ENCODE assay signal across 34 mouse cellular contexts in genomic region chr11:121520761-121521160, GRCm38 (mm10). TPM values are rescaled to one million over a fixed set of nuclear protein-coding genes. Genes with fewer than 3 reads are reported as not detected.
DNase-seq lines count a peak whose midpoint lies in the region; ATAC-seq and TF ChIP-seq lines count a peak whose summit lies in the region.
"Had no signal": no experiment of that assay in that cellular context is flagged by ENCODE, and none has a peak within 500 bp of the region (broad histone marks: within the 10 kb centered on the region; RNA-seq: fewer than 3 reads in every experiment).

No protein-coding gene starts in this region.

- no peak for TF ChIP-seq CTCF in stomach, postnatal 0 days (IDR thresholded peaks at IDR 0.05; ENCODE audit: low read depth)
- no peak for TF ChIP-seq CTCF in MEL (IDR thresholded peaks at IDR 0.05 in 2 of 3, conservative IDR thresholded peaks at IDR 0.05 in 1 of 3; ENCODE audit: control insufficient read depth in 1 of 3, insufficient read depth in 1 of 3, low read depth in 2 of 3, low read length in 3 of 3, poor library complexity in 1 of 3, severe bottlenecking in 1 of 3)
- no peak for TF ChIP-seq CTCF in hindbrain, postnatal 0 days (IDR thresholded peaks at IDR 0.05; ENCODE audit: low read depth)

- no peaks in the 10 kb centered on the region for H3K9me3 ChIP-seq in stomach, embryonic 15.5 days
- no peaks in the 10 kb centered on the region for H3K9me3 ChIP-seq in stomach, postnatal 0 days (ENCODE audit: control insufficient read depth, low read length)
- H3K9me3 ChIP-seq in MEL (replicated peaks; ENCODE audit: insufficient read depth, low read length): no peaks in the 10 kb centered on the region
- H3K9me3 ChIP-seq in kidney, embryonic 16.5 days (ENCODE audit: low read length): no peaks in the 10 kb centered on the region
- H3K9me3 ChIP-seq in hindbrain, postnatal 0 days (ENCODE audit: low read length): no peaks in the 10 kb centered on the region
- H3K9me3 ChIP-seq: embryonic facial prominence, embryonic 12.5 days; forebrain, embryonic 10.5 days; forebrain, embryonic 15.5 days; heart, embryonic 13.5 days; hindbrain, embryonic 15.5 days; neural tube, embryonic 12.5 days had no signal

- TF ChIP-seq EP300 in stomach, postnatal 0 days (optimal IDR thresholded peaks at IDR 0.05): no peak
- no peak for TF ChIP-seq EP300 in MEL (IDR thresholded peaks at IDR 0.05; ENCODE audit: low read depth in 1 of 2, low read length in 2 of 2)

- H3K79me2 ChIP-seq in MEL (ENCODE audit: control insufficient read depth, insufficient read depth, low read length, poor library complexity): no peaks in the 10 kb centered on the region

- DNase-seq in stomach, postnatal 0 days (ENCODE audit: low spot score): no peak
- DNase-seq in MEL (ENCODE audit: low read depth, low spot score): peak; percentile 35
- DNase-seq in hindbrain, postnatal 0 days (ENCODE audit: low spot score): no peak
- no peak for DNase-seq in kidney, postnatal 4 days
- DNase-seq: adrenal gland, postnatal 36 days; cerebellum, adult 2 months; cerebellum, postnatal 14 days; gastrocnemius, adult 2 months; gastrocnemius, postnatal 36 days; heart, adult 2 months; heart, postnatal 10 days; kidney, adult 18-20 months; lung, adult 18-20 months; lung, postnatal 10 days; midbrain, embryonic 14.5 days; right cerebral cortex, adult 18-20 months; spleen, adult 18-20 months; thymus, postnatal 4 days had no signal

- 0 out of 2 replicates have a peak, but pooled peaks cover 24% of the 10 kb centered on the region for H3K4me1 ChIP-seq in stomach, embryonic 15.5 days
- 0 out of 2 replicates have a peak, but pooled peaks cover 5% of the 10 kb centered on the region for H3K4me1 ChIP-seq in stomach, postnatal 0 days (replicated peaks; ENCODE audit: control insufficient read depth, insufficient read depth)
- H3K4me1 ChIP-seq in MEL (ENCODE audit: control insufficient read depth in 1 of 2, insufficient read depth in 2 of 2, low read length in 2 of 2): peaks cover 8 to 16% of the 10 kb centered on the region in 2 experiments
- H3K4me1 ChIP-seq in kidney, embryonic 16.5 days (ENCODE audit: insufficient read depth, low read length): peaks cover 5% of the 10 kb centered on the region; the same call in 1 of the 2 replicates
- H3K4me1 ChIP-seq in hindbrain, postnatal 0 days (ENCODE audit: insufficient read depth, low read length): no peaks in the 10 kb centered on the region
- H3K4me1 ChIP-seq: forebrain, embryonic 15.5 days; neural tube, embryonic 12.5 days had no signal

- no peak overlapping the region for H3K4me2 ChIP-seq in stomach, embryonic 15.5 days
- no peak overlapping the region for H3K4me2 ChIP-seq in stomach, postnatal 0 days (replicated peaks; ENCODE audit: low read depth)
- H3K4me2 ChIP-seq in kidney, embryonic 16.5 days (replicated peaks; ENCODE audit: low read depth, low read length): no peak overlapping the region
- H3K4me2 ChIP-seq in hindbrain, postnatal 0 days (ENCODE audit: low read depth, low read length): no peak overlapping the region
- H3K4me2 ChIP-seq: embryonic facial prominence, embryonic 12.5 days; forebrain, embryonic 15.5 days; heart, embryonic 13.5 days; hindbrain, embryonic 15.5 days; neural tube, embryonic 12.5 days had no signal

- H3K4me3 ChIP-seq in stomach, embryonic 15.5 days (replicated peaks): no peak overlapping the region
- no peak overlapping the region for H3K4me3 ChIP-seq in stomach, postnatal 0 days (ENCODE audit: low read depth, low read length)
- no peak overlapping the region for H3K4me3 ChIP-seq in MEL (ENCODE audit: control insufficient read depth in 1 of 2, insufficient read depth in 1 of 2, low read depth in 2 of 2, low read length in 2 of 2)
- H3K4me3 ChIP-seq in kidney, embryonic 16.5 days (ENCODE audit: low read length): no peak overlapping the region
- H3K4me3 ChIP-seq in hindbrain, postnatal 0 days (ENCODE audit: low read length): no peak overlapping the region
- H3K4me3 ChIP-seq: embryonic facial prominence, embryonic 12.5 days; forebrain, embryonic 10.5 days; forebrain, embryonic 15.5 days; gastrocnemius, adult 2 months; heart, adult 2 months; heart, embryonic 13.5 days; hindbrain, embryonic 15.5 days; neural tube, embryonic 12.5 days had no signal

- ATAC-seq in stomach, embryonic 15.5 days (ENCODE audit: insufficient read depth, low FRiP score, low read depth): no peak
- no peak for ATAC-seq in stomach, postnatal 0 days (ENCODE audit: low FRiP score, low TSS enrichment)
- peak; percentile 41 for ATAC-seq in megakaryocyte, adult 5-6 weeks (ENCODE audit: poor library complexity, severe bottlenecking)
- no peak for ATAC-seq in kidney, embryonic 16.5 days (ENCODE audit: low FRiP score, low TSS enrichment)
- ATAC-seq in hindbrain, postnatal 0 days: no peak
- ATAC-seq: activated CD4-positive, CD25-positive, alpha-beta regulatory T cell, adult 4 months; forebrain, embryonic 15.5 days had no signal

- H3K27me3 ChIP-seq in stomach, embryonic 15.5 days (replicated peaks): no peaks in the 10 kb centered on the region
- no peaks in the 10 kb centered on the region for H3K27me3 ChIP-seq in stomach, postnatal 0 days (ENCODE audit: control insufficient read depth, insufficient read depth, low read length)
- no peaks in the 10 kb centered on the region for H3K27me3 ChIP-seq in MEL (ENCODE audit: control insufficient read depth in 1 of 2, insufficient read depth in 2 of 2, low read length in 2 of 2)
- H3K27me3 ChIP-seq in kidney, embryonic 16.5 days (ENCODE audit: insufficient read depth, low read length): no peaks in the 10 kb centered on the region
- no peaks in the 10 kb centered on the region for H3K27me3 ChIP-seq in hindbrain, postnatal 0 days (ENCODE audit: insufficient read depth, low read length)
- H3K27me3 ChIP-seq: CH12.LX; embryonic facial prominence, embryonic 12.5 days; forebrain, embryonic 15.5 days; heart, embryonic 13.5 days; hindbrain, embryonic 15.5 days; neural tube, embryonic 12.5 days had no signal

- TF ChIP-seq POLR2A in MEL (IDR thresholded peaks at IDR 0.05; ENCODE audit: control insufficient read depth in 1 of 2, insufficient read depth in 1 of 2, low read depth in 1 of 2, low read length in 2 of 2, poor library complexity in 1 of 2): no peak

- no peaks in the 10 kb centered on the region for H3K36me3 ChIP-seq in stomach, embryonic 15.5 days
- no peaks in the 10 kb centered on the region for H3K36me3 ChIP-seq in stomach, postnatal 0 days (ENCODE audit: control insufficient read depth, insufficient read depth, low read length)
- H3K36me3 ChIP-seq in MEL (ENCODE audit: control insufficient read depth in 1 of 2, insufficient read depth in 2 of 2, low read length in 2 of 2): peaks cover 0 to 2% of the 10 kb centered on the region in 2 experiments; a peak in 3 of 4 replicates
- no peaks in the 10 kb centered on the region for H3K36me3 ChIP-seq in kidney, embryonic 16.5 days (ENCODE audit: insufficient read depth, low read length)
- H3K36me3 ChIP-seq in hindbrain, postnatal 0 days (ENCODE audit: insufficient read depth, low read length): no peaks in the 10 kb centered on the region
- H3K36me3 ChIP-seq: embryonic facial prominence, embryonic 12.5 days; forebrain, embryonic 10.5 days; forebrain, embryonic 15.5 days; heart, embryonic 13.5 days; hindbrain, embryonic 15.5 days; neural tube, embryonic 12.5 days had no signal

- H3K9ac ChIP-seq in stomach, embryonic 15.5 days: no peak overlapping the region
- no peak overlapping the region for H3K9ac ChIP-seq in stomach, postnatal 0 days (ENCODE audit: low read length)
- H3K9ac ChIP-seq in MEL (ENCODE audit: control insufficient read depth, low read depth, low read length, poor library complexity, severe bottlenecking): no peak overlapping the region
- H3K9ac ChIP-seq in kidney, embryonic 16.5 days (replicated peaks; ENCODE audit: low read length): no peak overlapping the region
- no peak overlapping the region for H3K9ac ChIP-seq in hindbrain, postnatal 0 days (replicated peaks; ENCODE audit: low read length)
- H3K9ac ChIP-seq: embryonic facial prominence, embryonic 12.5 days; forebrain, embryonic 15.5 days; heart, embryonic 13.5 days; hindbrain, embryonic 15.5 days; neural tube, embryonic 12.5 days had no signal

- WGBS in stomach, embryonic 15.5 days: 76% methylated on average over 2 of the region's 2 CpGs
- 73% methylated on average over 2 of the region's 2 CpGs for WGBS in stomach, postnatal 0 days
- WGBS in kidney, embryonic 16.5 days: 91% methylated on average over 2 of the region's 2 CpGs
- WGBS in hindbrain, postnatal 0 days: 72% methylated on average over 2 of the region's 2 CpGs

- 0 out of 2 replicates have a peak overlapping the region, but pooled peaks have one; percentile 18 for H3K27ac ChIP-seq in stomach, embryonic 15.5 days
- H3K27ac ChIP-seq in stomach, postnatal 0 days (replicated peaks): no peak overlapping the region
- H3K27ac ChIP-seq in MEL (ENCODE audit: control insufficient read depth, low read depth, low read length): no peak overlapping the region
- H3K27ac ChIP-seq in kidney, embryonic 16.5 days (ENCODE audit: low read length): no peak overlapping the region
- no peak overlapping the region for H3K27ac ChIP-seq in hindbrain, postnatal 0 days
- H3K27ac ChIP-seq: embryonic facial prominence, embryonic 12.5 days; forebrain, embryonic 10.5 days; forebrain, embryonic 15.5 days; gastrocnemius, adult 2 months; heart, adult 2 months; heart, embryonic 13.5 days; hindbrain, embryonic 15.5 days; kidney, postnatal 0 days; neural tube, embryonic 12.5 days had no signal

- TF ChIP-seq RAD21 in MEL (IDR thresholded peaks at IDR 0.05; ENCODE audit: low read depth, low read length): no peak

TF ChIP-seq in MEL, 35 proteins besides CTCF, POLR2A, EP300 and RAD21 (continues in another document):
- TF ChIP-seq KAT2A (conservative IDR thresholded peaks at IDR 0.05; ENCODE audit: low read depth, low read length) (no peak), POLR2AphosphoS5 (IDR thresholded peaks at IDR 0.05; ENCODE audit: borderline replicate concordance, low read depth, low read length) (no peak), GABPA (IDR thresholded peaks at IDR 0.05; ENCODE audit: low read depth, low read length) (no peak), ELF1 (IDR thresholded peaks at IDR 0.05; ENCODE audit: low read depth, low read length) (no peak), NRF1 (IDR thresholded peaks at IDR 0.05; ENCODE audit: insufficient read depth, low read depth, low read length, poor library complexity, severe bottlenecking) (no peak)

RNA-seq across cellular contexts. Expression of gene Zfp750, which starts 1.6 kb away (rescaled TPM):
- polyA plus RNA-seq in stomach, embryonic 15.5 days (2015; fragmentation: Nextera tagmentation; extraction: Ambion mirVana): 7.0 and 10.9 TPM in 2 replicates
- polyA plus RNA-seq in stomach, postnatal 0 days (2015; fragmentation: Nextera tagmentation; extraction: Ambion mirVana): 19.2 and 22.7 TPM in 2 replicates
- total RNA-seq in MEL (2012; rRNA removed): 0.08 TPM in 1 of 2 replicates, not detected in the other
- polyA plus RNA-seq in MEL (2012; ENCODE audit: insufficient read depth in 1 of 2, insufficient read length in 2 of 2, low read depth in 1 of 2, low replicate concordance in 2 of 2, missing spikeins in 1 of 2): under 1 TPM in 1 of 2 experiments, not detected in 1; 0.06 TPM
- 0.75 and 1.6 TPM in 2 replicates for total RNA-seq in megakaryocyte, adult 5-6 weeks (2015)
- total RNA-seq in megakaryocyte, adult 5-6 weeks (2017): 0.07 and 0.24 TPM in 2 replicates
- polyA plus RNA-seq in kidney, embryonic 16.5 days (2015; fragmentation: Nextera tagmentation; extraction: Ambion mirVana): 0.77 and 0.90 TPM in 2 replicates
- 0.05 TPM in 1 of 2 replicates, not detected in the other for total RNA-seq in hindbrain, postnatal 0 days (2014; rRNA removed)
- 0.18 and 0.21 TPM in 2 replicates for polyA plus RNA-seq in hindbrain, postnatal 0 days (2015; fragmentation: Nextera tagmentation; extraction: Ambion mirVana)
- total RNA-seq: hematopoietic stem cell, adult 5-6 weeks; layer of hippocampus, postnatal 10 days; left cerebral cortex, adult 18-20 months; left cerebral cortex, postnatal 14 days had no signal
